Comparison of ENCODE assay signal across 23 mouse cellular contexts in genomic region chr5:101666713-101667112, GRCm38 (mm10). TPM values are rescaled to one million over a fixed set of nuclear protein-coding genes. Genes with fewer than 3 reads are reported as not detected.
DNase-seq lines count a peak whose midpoint lies in the region; ATAC-seq lines count a peak whose summit lies in the region.
"Had no signal": no experiment of that assay in that cellular context is flagged by ENCODE, and none has a peak within 500 bp of the region (broad histone marks: within the 10 kb centered on the region; RNA-seq: fewer than 3 reads in every experiment).

No protein-coding gene starts in this region.

- H3K27ac ChIP-seq in heart, embryonic 11.5 days (ENCODE audit: low read depth, low read length), result no peak overlapping the region
- no peak overlapping the region for H3K27ac ChIP-seq in midbrain, embryonic 12.5 days (replicated peaks)
- H3K27ac ChIP-seq in midbrain, embryonic 15.5 days, result no peak overlapping the region
- H3K27ac ChIP-seq in hindbrain, embryonic 14.5 days, result no peak overlapping the region
- H3K27ac ChIP-seq in neural tube, embryonic 13.5 days (replicated peaks), result no peak overlapping the region
- H3K27ac ChIP-seq: forebrain, embryonic 12.5 days; kidney, postnatal 0 days; limb, embryonic 13.5 days; liver, embryonic 14.5 days had no signal

- WGBS in heart, embryonic 11.5 days (ENCODE audit: insufficient replicate concordance), result 2% methylated on average over 18 of the region's 18 CpGs
- under 1% methylated on average over 18 of the region's 18 CpGs for WGBS in midbrain, embryonic 12.5 days
- whole genome bisulfite sequencing in midbrain, embryonic 15.5 days, result 2% methylated on average over 18 of the region's 18 CpGs
- 1% methylated on average over 18 of the region's 18 CpGs for WGBS in hindbrain, embryonic 14.5 days
- WGBS in neural tube, embryonic 13.5 days, result 1% methylated on average over 18 of the region's 18 CpGs

- no peak overlapping the region for H3K4me3 ChIP-seq in heart, embryonic 11.5 days (ENCODE audit: low read depth, low read length)
- 0 out of 2 replicates have a peak overlapping the region, but pooled peaks have one; percentile 10 for H3K4me3 ChIP-seq in midbrain, embryonic 12.5 days
- no peak overlapping the region for H3K4me3 ChIP-seq in midbrain, embryonic 15.5 days
- 0 out of 2 replicates have a peak overlapping the region, but pooled peaks have one; percentile 0 for H3K4me3 ChIP-seq in hindbrain, embryonic 14.5 days (replicated peaks; ENCODE audit: low read length)
- 0 out of 2 replicates have a peak overlapping the region, but pooled peaks have one; percentile 14 for H3K4me3 ChIP-seq in neural tube, embryonic 13.5 days
- H3K4me3 ChIP-seq: forebrain, embryonic 12.5 days; limb, embryonic 13.5 days; megakaryocyte, embryonic 14.5 days had no signal

- DNase-seq in heart, adult 18-20 months, result no peak
- no peak for DNase-seq in hindbrain, embryonic 14.5 days (ENCODE audit: low spot score)
- no peak for DNase-seq in urinary bladder, postnatal 25 days (ENCODE audit: low spot score)
- DNase-seq: adrenal gland, postnatal 25 days; cerebellum, adult 8-10 months; heart, postnatal 4 days; kidney, adult 11 months; layer of hippocampus, adult 9-11 months; lung, postnatal 10 days had no signal

- H3K36me3 ChIP-seq in heart, embryonic 11.5 days (ENCODE audit: control insufficient read depth, insufficient read depth, low read length), result no peaks in the 10 kb centered on the region
- no peaks in the 10 kb centered on the region for H3K36me3 ChIP-seq in midbrain, embryonic 12.5 days
- H3K36me3 ChIP-seq in midbrain, embryonic 15.5 days (replicated peaks), result no peaks in the 10 kb centered on the region
- no peaks in the 10 kb centered on the region for H3K36me3 ChIP-seq in hindbrain, embryonic 14.5 days (replicated peaks; ENCODE audit: control insufficient read depth, insufficient read depth)
- H3K36me3 ChIP-seq in neural tube, embryonic 13.5 days, result no peaks in the 10 kb centered on the region
- H3K36me3 ChIP-seq: forebrain, embryonic 12.5 days; limb, embryonic 13.5 days had no signal

- peaks cover 13% of the 10 kb centered on the region for H3K4me1 ChIP-seq in heart, embryonic 11.5 days (ENCODE audit: control insufficient read depth, insufficient read depth, low read length)
- H3K4me1 ChIP-seq in midbrain, embryonic 12.5 days, result peaks cover 28% of the 10 kb centered on the region
- peaks cover 27% of the 10 kb centered on the region for H3K4me1 ChIP-seq in midbrain, embryonic 15.5 days
- H3K4me1 ChIP-seq in hindbrain, embryonic 14.5 days (replicated peaks; ENCODE audit: control insufficient read depth, insufficient read depth, low read length), result no peaks in the 10 kb centered on the region; the same call in 1 of the 2 replicates
- peaks cover 20% of the 10 kb centered on the region for H3K4me1 ChIP-seq in neural tube, embryonic 13.5 days (replicated peaks)

- no peak overlapping the region for H3K9ac ChIP-seq in heart, embryonic 11.5 days (ENCODE audit: low read depth, low read length)
- 0 out of 2 replicates have a peak overlapping the region, but pooled peaks have one; percentile 4 for H3K9ac ChIP-seq in midbrain, embryonic 12.5 days (replicated peaks)
- H3K9ac ChIP-seq in midbrain, embryonic 15.5 days, result no peak overlapping the region
- no peak overlapping the region for H3K9ac ChIP-seq in hindbrain, embryonic 14.5 days
- no peak overlapping the region for H3K9ac ChIP-seq in neural tube, embryonic 13.5 days
- H3K9ac ChIP-seq: forebrain, embryonic 12.5 days; limb, embryonic 13.5 days; liver, embryonic 14.5 days had no signal

- ATAC-seq in heart, embryonic 11.5 days (replicated peaks; ENCODE audit: insufficient number of reproducible peaks, low FRiP score, low TSS enrichment), result no peak
- no peak for ATAC-seq in midbrain, embryonic 12.5 days (ENCODE audit: low FRiP score, low read depth)
- ATAC-seq in midbrain, embryonic 15.5 days (replicated peaks), result no peak
- ATAC-seq in hindbrain, embryonic 14.5 days (ENCODE audit: low FRiP score), result no peak
- ATAC-seq in neural tube, embryonic 13.5 days (ENCODE audit: low read depth), result no peak
- ATAC-seq: activated CD4-positive, CD25-positive, alpha-beta regulatory T cell, adult 4 months; Patski had no signal

- H3K27me3 ChIP-seq in heart, embryonic 11.5 days (ENCODE audit: control insufficient read depth, insufficient read depth, low read length), result peaks cover 79% of the 10 kb centered on the region
- peaks cover 91% of the 10 kb centered on the region for H3K27me3 ChIP-seq in midbrain, embryonic 12.5 days
- H3K27me3 ChIP-seq in midbrain, embryonic 15.5 days (replicated peaks), result peaks cover 76% of the 10 kb centered on the region
- peaks cover 90% of the 10 kb centered on the region for H3K27me3 ChIP-seq in hindbrain, embryonic 14.5 days (ENCODE audit: control insufficient read depth, insufficient read depth, low read length)
- H3K27me3 ChIP-seq in neural tube, embryonic 13.5 days, result peaks cover 95% of the 10 kb centered on the region

- H3K9me3 ChIP-seq in heart, embryonic 11.5 days (replicated peaks; ENCODE audit: control insufficient read depth, low read length), result no peaks in the 10 kb centered on the region
- no peaks in the 10 kb centered on the region for H3K9me3 ChIP-seq in midbrain, embryonic 12.5 days
- H3K9me3 ChIP-seq in midbrain, embryonic 15.5 days, result no peaks in the 10 kb centered on the region
- H3K9me3 ChIP-seq in hindbrain, embryonic 14.5 days (ENCODE audit: control insufficient read depth, low read length), result no peaks in the 10 kb centered on the region
- H3K9me3 ChIP-seq in neural tube, embryonic 13.5 days, result no peaks in the 10 kb centered on the region
- H3K9me3 ChIP-seq: forebrain, embryonic 12.5 days; limb, embryonic 13.5 days had no signal

- peak overlapping the region; percentile 6; the same call in 1 of the 2 replicates for H3K4me2 ChIP-seq in heart, embryonic 11.5 days
- H3K4me2 ChIP-seq in midbrain, embryonic 12.5 days (replicated peaks), result 0 out of 2 replicates have a peak overlapping the region, but pooled peaks have one; percentile 2
- no peak overlapping the region for H3K4me2 ChIP-seq in midbrain, embryonic 15.5 days
- H3K4me2 ChIP-seq in hindbrain, embryonic 14.5 days (replicated peaks), result peak overlapping the region; percentile 18; the same call in 1 of the 2 replicates
- H3K4me2 ChIP-seq in neural tube, embryonic 13.5 days, result peak overlapping the region; percentile 50
- H3K4me2 ChIP-seq: forebrain, embryonic 12.5 days; limb, embryonic 13.5 days had no signal

RNA-seq across cellular contexts. Expression of gene Nkx6-1, which starts 1.9 kb away (rescaled TPM):
- polyA plus RNA-seq in heart, embryonic 11.5 days (2014; fragmentation: Nextera tagmentation; extraction: Ambion mirVana), result 0.07 and 0.29 TPM in 2 replicates
- total RNA-seq in heart, adult 18-20 months (2021), result under 1 TPM in 1 of 2 experiments, not detected in 1; 0.10 TPM
- 6.0 and 7.8 TPM in 2 replicates for polyA plus RNA-seq in midbrain, embryonic 12.5 days (2016; fragmentation: Nextera tagmentation; extraction: Ambion mirVana)
- 2.1 and 2.5 TPM in 2 replicates for polyA plus RNA-seq in midbrain, embryonic 15.5 days (2015; fragmentation: Nextera tagmentation; extraction: Ambion mirVana)
- polyA plus RNA-seq in hindbrain, embryonic 14.5 days (2014; fragmentation: Nextera tagmentation; extraction: Ambion mirVana), result 8.0 and 8.9 TPM in 2 replicates
- polyA plus RNA-seq in neural tube, embryonic 13.5 days (2015; fragmentation: Nextera tagmentation; extraction: Ambion mirVana), result 7.6 and 7.7 TPM in 2 replicates
- total RNA-seq: adrenal gland, postnatal 25 days; common myeloid progenitor, adult 5-6 weeks; gastrocnemius, postnatal 4 days; heart, postnatal 4 days had no signal
- polyA plus RNA-seq: activated CD4-positive, CD25-positive, alpha-beta regulatory T cell, adult 4 months; C2C12; Patski had no signal

Comparison
In these comparisons a context has a peak if more than half of its experiments do, and no peak if none do; other contexts are left out.
1. H3K4me3 ChIP-seq: peak in midbrain, embryonic 12.5 days (single experiment), hindbrain, embryonic 14.5 days (single experiment) and neural tube, embryonic 13.5 days (single experiment); none in heart, embryonic 11.5 days (single experiment) and midbrain, embryonic 15.5 days (single experiment).